Mouse (Mus musculus): ENCODE results near the gene Ctcfl. TPM values are rescaled to one million over a fixed set of nuclear protein-coding genes. Genes with fewer than 3 reads are reported as not detected.

Ctcfl gene
- 0.02 and 0.05 TPM in 2 replicates for polyA plus RNA-seq (2015; fragmentation: Nextera tagmentation; extraction: Ambion mirVana)

DNA sequence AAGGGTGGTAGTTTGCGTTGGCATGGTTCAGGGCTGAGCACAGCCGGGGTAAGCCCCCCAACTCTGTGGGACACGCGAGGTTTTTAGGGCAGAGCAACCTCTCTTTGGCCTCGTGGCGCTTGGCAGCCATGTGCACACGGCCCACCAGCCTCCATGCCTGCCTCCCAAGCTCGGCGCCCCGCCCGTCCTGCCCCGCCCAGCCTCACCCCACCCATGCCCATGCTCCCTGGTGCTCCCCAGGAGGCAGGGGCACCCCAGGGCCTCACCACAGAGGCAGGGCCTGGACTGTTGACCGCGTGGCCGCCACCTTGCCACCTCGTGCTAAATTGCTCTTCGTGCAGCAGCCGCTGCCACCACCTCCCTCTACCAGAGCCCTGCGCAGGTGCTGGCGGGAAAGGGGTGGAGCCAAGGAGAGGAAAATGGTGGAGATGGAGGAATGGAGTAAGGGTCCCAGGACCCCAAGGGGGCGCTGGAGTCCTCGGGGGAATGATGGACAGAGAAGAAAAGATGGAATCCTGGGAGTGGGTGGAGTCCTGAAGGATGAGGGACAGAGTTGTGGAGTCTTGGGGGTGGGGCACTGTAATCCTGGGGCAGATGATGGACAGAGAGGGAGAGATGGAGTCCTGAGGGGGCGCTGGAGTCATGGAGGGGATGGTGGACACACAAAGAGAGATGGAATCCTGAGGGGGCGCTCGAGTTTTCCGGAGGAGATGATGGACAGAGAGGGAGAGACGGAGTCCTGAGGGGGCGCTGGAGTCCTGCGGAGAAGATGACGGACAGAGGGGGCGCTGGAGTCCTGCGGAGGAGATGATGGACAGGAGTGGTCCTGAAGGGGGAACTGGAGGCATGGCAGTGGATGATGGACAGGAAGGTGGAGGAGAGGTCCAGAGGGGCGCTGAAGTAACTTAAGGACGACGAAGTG, at the start of gene Ctcfl:
TSS of gene Ctcfl (minus strand) at position 503 of the 922 bp plus-strand sequence.
- WGBS (ENCODE audit: insufficient replicate concordance), result 77% methylated on average over 35 of the region's 35 CpGs
- ATAC-seq (ENCODE audit: low read depth) (peak; percentile 63), DNase-seq (no peak)
- Histone ChIP-seq H3K27me3 (peaks cover 19% of the 10 kb centered on the region; the same call in 1 of the 2 replicates), H3K4me1 (replicated peaks) (peaks cover 27% of the 10 kb centered on the region), H3K9me3 (replicated peaks) (no peaks in the 10 kb centered on the region; the same call in 1 of the 2 replicates), H3K4me2 (peak within 1 kb of the TSS; percentile 50), H3K9ac (peak within 1 kb of the TSS; percentile 43; the same call in 1 of the 2 replicates), H3K36me3 (no peaks in the 10 kb centered on the region), H3K27ac (peak within 1 kb of the TSS; percentile 86), H3K4me3 (replicated peaks) (peak within 1 kb of the TSS; percentile 10; the same call in 1 of the 2 replicates)

DNA sequence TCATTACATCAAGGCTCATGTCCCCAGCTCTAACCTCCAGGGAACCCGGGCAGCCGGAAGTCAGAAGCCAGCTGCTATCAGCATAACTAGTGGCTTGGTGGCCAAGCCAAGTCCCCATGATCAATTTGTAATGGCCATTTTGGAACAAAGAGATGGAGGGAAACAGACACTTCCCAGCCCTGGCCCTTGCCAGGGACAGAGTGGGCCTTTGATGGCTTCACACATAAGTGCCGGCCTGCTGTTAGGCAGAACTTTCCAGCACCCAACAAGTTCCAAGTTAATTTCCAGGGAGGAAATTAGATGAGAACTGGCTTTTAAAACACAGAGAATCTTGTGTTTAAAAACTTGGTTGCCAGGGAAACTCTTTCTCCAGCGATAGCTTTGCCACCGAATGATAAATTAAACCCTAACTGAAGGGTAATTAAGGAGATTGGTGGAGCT, 49.1 kb upstream of the Ctcfl start:
- H3K27ac ChIP-seq, result no peak overlapping the region
- peaks cover 23% of the 10 kb centered on the region for H3K4me1 ChIP-seq (replicated peaks)
- H3K27me3 ChIP-seq, result peaks cover 49% of the 10 kb centered on the region
- ATAC-seq (ENCODE audit: low read depth) (no peak), DNase-seq (no peak)
- H3K4me3 ChIP-seq (replicated peaks), result no peak overlapping the region
- H3K4me2 ChIP-seq, result no peak overlapping the region
- no peaks in the 10 kb centered on the region for H3K9me3 ChIP-seq (replicated peaks)
- no peak overlapping the region for H3K9ac ChIP-seq
- H3K36me3 ChIP-seq, result no peaks in the 10 kb centered on the region
- 58% methylated on average over 5 of the region's 5 CpGs for WGBS (ENCODE audit: insufficient replicate concordance)

DNA sequence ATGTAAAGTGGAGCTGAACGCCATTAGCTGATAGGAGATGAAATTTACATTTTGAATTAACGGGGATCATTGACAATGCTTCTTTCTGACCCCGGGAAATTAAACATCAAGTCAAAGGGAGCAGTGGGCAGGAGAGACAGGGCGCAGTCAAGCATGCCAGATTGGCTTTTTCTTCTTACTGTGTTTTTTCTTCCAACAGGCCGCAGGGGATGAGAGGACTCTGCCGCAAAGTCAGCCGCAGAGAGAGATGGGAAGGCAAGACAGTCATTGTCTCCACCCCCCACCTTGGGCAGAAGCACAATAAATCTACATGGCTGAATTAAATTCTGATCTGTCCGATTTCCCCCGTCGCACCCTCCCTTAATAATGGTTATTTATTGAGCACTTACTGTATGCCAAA, 46.0 kb upstream of the Ctcfl start:
- Histone ChIP-seq H3K4me1 (replicated peaks) (no peaks in the 10 kb centered on the region; the same call in 1 of the 2 replicates), H3K4me2 (no peak overlapping the region), H3K9ac (no peak overlapping the region), H3K4me3 (replicated peaks) (no peak overlapping the region), H3K36me3 (no peaks in the 10 kb centered on the region), H3K27me3 (peaks cover 21% of the 10 kb centered on the region), H3K9me3 (replicated peaks) (no peaks in the 10 kb centered on the region), H3K27ac (no peak overlapping the region)
- WGBS (ENCODE audit: insufficient replicate concordance), result 75% methylated on average over 10 of the region's 10 CpGs
- DNase-seq, result no peak
- ATAC-seq (ENCODE audit: low read depth), result no peak

DNA sequence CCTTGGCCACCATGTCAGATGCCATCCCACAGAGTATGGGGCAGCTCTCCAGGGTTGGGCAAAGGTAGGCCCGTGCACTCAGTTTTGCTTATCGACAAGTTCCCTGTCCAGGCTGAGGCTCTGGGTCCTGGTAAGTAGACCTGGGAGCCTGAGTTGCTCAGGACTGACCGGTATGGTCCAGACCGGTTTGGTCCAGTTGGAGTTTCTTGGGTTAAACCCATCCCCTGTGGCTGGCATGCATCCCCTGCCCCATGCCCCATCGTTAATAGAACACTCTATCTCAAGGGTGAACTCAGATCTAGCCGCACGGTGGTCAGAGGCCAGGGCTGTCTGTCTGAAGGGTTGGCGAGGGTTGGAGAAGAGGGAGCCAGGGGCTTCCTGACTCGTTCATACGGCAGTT, 45.6 kb upstream of the Ctcfl start:
- H3K4me1 ChIP-seq (replicated peaks), result no peaks in the 10 kb centered on the region; the same call in 1 of the 2 replicates
- WGBS (ENCODE audit: insufficient replicate concordance), result 68% methylated on average over 10 of the region's 10 CpGs
- H3K27me3 ChIP-seq, result peaks cover 18% of the 10 kb centered on the region
- H3K4me2 ChIP-seq, result no peak overlapping the region
- no peaks in the 10 kb centered on the region for H3K36me3 ChIP-seq
- no peak for ATAC-seq (ENCODE audit: low read depth)
- no peak overlapping the region for H3K27ac ChIP-seq
- H3K9me3 ChIP-seq (replicated peaks), result no peaks in the 10 kb centered on the region
- no peak overlapping the region for H3K4me3 ChIP-seq (replicated peaks)
- no peak for DNase-seq
- H3K9ac ChIP-seq, result no peak overlapping the region

DNA sequence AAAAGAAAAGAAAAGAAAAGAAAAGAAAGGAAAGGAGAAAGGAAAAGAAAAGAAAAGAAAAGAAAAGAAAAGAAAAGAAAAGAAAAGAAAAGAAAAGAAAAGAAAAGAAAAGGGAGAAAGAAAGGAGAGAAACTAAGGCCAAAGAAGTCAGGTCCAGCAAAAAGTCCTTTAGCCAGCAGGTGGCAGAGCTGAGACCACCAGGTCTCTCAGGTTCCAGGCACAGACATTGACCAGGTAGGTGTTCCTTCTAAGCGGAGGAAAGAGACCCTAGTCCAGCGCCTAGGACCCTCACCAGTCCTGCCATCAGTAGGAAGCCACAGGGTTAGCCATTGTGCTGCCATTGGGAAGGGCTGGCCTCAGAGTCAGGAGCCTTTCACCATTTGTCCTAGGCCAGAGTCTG, 45.0 kb upstream of the Ctcfl start:
- DNase-seq (no peak), ATAC-seq (ENCODE audit: low read depth) (no peak)
- no peaks in the 10 kb centered on the region for H3K36me3 ChIP-seq
- H3K4me3 ChIP-seq (replicated peaks), result no peak overlapping the region
- H3K27ac ChIP-seq, result no peak overlapping the region
- peaks cover 14% of the 10 kb centered on the region for H3K27me3 ChIP-seq
- no peaks in the 10 kb centered on the region for H3K9me3 ChIP-seq (replicated peaks)
- H3K4me2 ChIP-seq, result no peak overlapping the region
- H3K9ac ChIP-seq, result no peak overlapping the region
- H3K4me1 ChIP-seq (replicated peaks), result no peaks in the 10 kb centered on the region
- 26% methylated on average over 2 of the region's 2 CpGs for WGBS (ENCODE audit: insufficient replicate concordance)

DNA sequence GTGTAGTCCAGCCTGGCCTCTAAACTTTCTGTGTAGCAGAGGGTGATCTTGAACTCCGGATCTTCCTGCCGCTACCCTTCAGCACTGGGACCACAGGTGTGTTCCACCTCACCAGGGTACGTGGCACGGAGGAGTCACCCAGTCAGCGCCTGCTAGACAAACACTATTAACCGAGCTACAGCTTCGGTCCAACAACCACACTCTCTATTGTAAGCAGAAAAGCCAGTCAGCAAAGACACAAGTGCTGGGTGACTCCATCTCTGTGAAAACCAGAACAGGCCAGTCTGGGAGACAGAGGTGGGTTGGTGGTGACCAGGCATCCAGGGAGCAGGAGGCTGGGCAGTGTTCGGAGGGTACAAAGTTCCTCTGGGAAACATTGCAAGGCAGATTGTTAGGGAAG, 44.1 kb upstream of the Ctcfl start:
- ATAC-seq (ENCODE audit: low read depth) (no peak), DNase-seq (no peak)
- Histone ChIP-seq H3K4me1 (replicated peaks) (no peaks in the 10 kb centered on the region), H3K4me3 (replicated peaks) (no peak overlapping the region), H3K27ac (no peak overlapping the region), H3K9ac (no peak overlapping the region), H3K4me2 (no peak overlapping the region), H3K9me3 (replicated peaks) (no peaks in the 10 kb centered on the region), H3K36me3 (no peaks in the 10 kb centered on the region), H3K27me3 (peaks cover 10% of the 10 kb centered on the region)
- 71% methylated on average over 8 of the region's 8 CpGs for WGBS (ENCODE audit: insufficient replicate concordance)

DNA sequence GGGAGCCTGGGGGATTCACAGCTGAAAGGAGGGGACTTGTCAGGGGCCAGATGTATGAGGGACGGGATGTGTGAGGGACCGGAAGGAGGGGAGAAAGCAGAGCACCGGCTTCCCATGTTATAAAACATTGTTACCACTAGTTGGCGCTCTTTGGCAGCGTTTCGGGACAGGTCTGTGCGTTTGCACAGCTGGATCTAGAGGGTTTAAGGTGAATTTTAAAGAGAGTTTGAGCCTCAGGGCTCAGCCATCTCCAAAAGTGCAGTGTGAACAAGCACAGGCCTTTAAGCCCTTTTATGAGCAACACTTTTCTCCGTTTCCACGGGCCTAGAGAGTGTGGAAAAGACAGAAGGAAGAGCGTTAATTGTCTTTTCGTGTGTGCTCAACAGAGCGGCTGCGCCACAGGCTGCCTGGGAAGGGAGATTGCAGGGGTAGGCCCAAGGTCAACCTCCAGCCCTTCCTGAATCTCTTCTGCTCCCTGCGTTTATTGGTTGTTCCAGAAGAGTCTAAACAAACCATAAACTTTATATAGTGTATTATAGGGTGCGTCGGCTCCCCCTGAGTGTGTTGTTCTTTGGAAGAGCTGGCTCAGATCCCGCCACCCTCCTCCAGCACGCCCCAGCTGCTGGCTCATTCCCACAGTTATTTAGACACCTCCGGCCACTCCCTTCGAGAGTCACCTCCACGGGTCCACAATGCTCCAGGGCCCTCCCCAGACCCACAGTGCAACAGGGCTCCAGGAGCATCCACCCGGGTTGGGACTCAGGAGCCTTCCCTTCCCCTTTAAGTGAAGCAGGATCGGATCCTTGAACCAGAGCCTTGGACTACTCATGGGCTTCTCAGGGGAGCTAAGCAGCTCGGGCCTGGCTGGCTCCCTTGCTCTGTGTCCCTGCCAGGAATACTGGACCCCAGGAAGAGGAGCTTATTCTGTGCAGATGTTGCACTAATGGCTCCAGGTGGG, 40.3 kb upstream of the Ctcfl start:
- DNase-seq, result peak; percentile 13
- Histone ChIP-seq H3K36me3 (no peaks in the 10 kb centered on the region), H3K27ac (no peak overlapping the region), H3K4me2 (no peak overlapping the region), H3K4me1 (replicated peaks) (no peaks in the 10 kb centered on the region), H3K9ac (no peak overlapping the region), H3K4me3 (replicated peaks) (no peak overlapping the region), H3K27me3 (no peaks in the 10 kb centered on the region), H3K9me3 (replicated peaks) (no peaks in the 10 kb centered on the region)
- WGBS (ENCODE audit: insufficient replicate concordance), result 44% methylated on average over 24 of the region's 24 CpGs
- 0 out of 2 replicates have a peak, but pooled peaks have one; percentile 23 for ATAC-seq (ENCODE audit: low read depth)

DNA sequence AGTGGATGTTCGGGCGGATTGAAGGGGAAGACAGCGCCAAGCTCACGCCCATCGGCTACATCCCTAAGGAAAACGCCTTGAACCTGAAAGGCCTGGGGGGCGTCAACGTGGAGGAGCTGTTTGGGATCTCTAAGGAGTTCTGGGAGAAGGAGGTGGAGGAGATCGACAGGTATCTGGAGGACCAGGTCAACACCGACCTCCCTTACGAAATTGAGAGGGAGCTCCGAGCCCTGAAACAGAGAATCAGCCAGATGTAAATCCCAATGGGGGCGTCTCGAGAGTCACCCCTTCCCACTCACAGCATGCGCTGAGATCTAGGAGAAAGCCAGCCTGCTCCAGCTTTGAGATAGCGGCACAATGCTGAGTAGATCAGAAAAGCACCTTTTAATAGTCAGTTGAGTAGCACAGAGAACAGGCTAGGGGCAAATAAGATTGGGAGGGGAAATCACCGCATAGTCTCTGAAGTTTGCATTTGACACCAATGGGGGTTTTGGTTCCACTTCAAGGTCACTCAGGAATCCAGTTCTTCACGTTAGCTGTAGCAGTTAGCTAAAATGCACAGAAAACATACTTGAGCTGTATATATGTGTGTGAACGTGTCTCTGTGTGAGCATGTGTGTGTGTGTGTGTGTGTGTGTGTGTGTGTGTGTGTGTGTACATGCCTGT, 39.2 kb upstream of the Ctcfl start:
- Histone ChIP-seq H3K36me3 (no peaks in the 10 kb centered on the region), H3K4me2 (no peak overlapping the region), H3K9ac (no peak overlapping the region), H3K4me1 (replicated peaks) (0 out of 2 replicates have a peak, but pooled peaks cover 1% of the 10 kb centered on the region), H3K4me3 (replicated peaks) (no peak overlapping the region), H3K27me3 (no peaks in the 10 kb centered on the region), H3K9me3 (replicated peaks) (no peaks in the 10 kb centered on the region), H3K27ac (no peak overlapping the region)
- WGBS (ENCODE audit: insufficient replicate concordance), result 73% methylated on average over 19 of the region's 19 CpGs
- no peak for DNase-seq
- no peak for ATAC-seq (ENCODE audit: low read depth)

DNA sequence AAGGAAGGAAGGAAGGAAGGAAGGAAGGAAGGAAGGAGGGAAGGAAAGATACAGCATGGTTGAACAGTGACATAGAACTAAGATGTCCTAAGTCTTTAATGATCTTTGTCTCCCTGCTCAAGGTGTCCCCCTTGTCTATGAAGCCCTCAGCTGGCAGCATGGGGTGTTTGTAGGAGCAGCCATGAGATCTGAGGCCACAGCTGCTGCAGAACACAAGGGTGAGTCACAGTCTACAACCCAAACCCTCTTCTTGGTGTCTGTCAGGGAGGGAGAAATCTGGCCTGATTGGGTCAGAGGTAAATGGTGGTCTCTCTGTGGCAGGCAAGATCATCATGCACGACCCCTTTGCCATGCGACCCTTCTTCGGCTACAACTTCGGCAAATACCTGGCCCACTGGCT, 38.5 kb upstream of the Ctcfl start:
- Histone ChIP-seq H3K9ac (no peak overlapping the region), H3K4me3 (replicated peaks) (no peak overlapping the region), H3K4me1 (replicated peaks) (peaks cover 7% of the 10 kb centered on the region; the same call in 1 of the 2 replicates), H3K27me3 (no peaks in the 10 kb centered on the region), H3K9me3 (replicated peaks) (no peaks in the 10 kb centered on the region), H3K4me2 (no peak overlapping the region), H3K27ac (no peak overlapping the region), H3K36me3 (no peaks in the 10 kb centered on the region)
- ATAC-seq (ENCODE audit: low read depth), result no peak
- WGBS (ENCODE audit: insufficient replicate concordance), result 91% methylated on average over 4 of the region's 4 CpGs
- no peak for DNase-seq

DNA sequence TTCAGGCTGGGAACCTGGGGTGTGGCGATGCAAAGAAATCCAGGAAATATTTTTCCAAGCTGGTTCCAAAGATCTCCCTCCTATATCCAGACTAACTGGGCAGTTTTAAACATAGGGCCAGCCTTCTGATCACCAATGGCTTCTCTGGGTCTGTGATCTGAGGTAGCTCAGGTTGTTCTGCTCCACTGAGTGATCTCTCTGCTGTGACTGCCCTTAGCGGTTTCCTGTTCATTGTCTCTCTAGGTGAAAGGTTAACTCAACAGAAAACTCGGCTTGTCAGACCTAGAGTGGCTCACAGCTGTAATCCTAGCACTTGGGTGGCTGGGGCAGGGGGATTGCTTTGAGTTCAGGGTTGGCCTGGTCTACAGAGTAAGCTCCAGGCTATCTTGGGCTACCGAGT, 38.1 kb upstream of the Ctcfl start:
- Histone ChIP-seq H3K4me3 (replicated peaks) (no peak overlapping the region), H3K36me3 (no peaks in the 10 kb centered on the region), H3K4me2 (no peak overlapping the region), H3K9me3 (replicated peaks) (no peaks in the 10 kb centered on the region), H3K27ac (no peak overlapping the region), H3K4me1 (replicated peaks) (peaks cover 7% of the 10 kb centered on the region; the same call in 1 of the 2 replicates), H3K27me3 (no peaks in the 10 kb centered on the region), H3K9ac (no peak overlapping the region)
- DNase-seq (no peak), ATAC-seq (ENCODE audit: low read depth) (no peak)
- 44% methylated on average over 4 of the region's 4 CpGs for WGBS (ENCODE audit: insufficient replicate concordance)

All from liver, embryonic 13.5 days (tissue).